Comparison of ENCODE assay signal across 11 mouse cellular contexts in the genomic region with DNA sequence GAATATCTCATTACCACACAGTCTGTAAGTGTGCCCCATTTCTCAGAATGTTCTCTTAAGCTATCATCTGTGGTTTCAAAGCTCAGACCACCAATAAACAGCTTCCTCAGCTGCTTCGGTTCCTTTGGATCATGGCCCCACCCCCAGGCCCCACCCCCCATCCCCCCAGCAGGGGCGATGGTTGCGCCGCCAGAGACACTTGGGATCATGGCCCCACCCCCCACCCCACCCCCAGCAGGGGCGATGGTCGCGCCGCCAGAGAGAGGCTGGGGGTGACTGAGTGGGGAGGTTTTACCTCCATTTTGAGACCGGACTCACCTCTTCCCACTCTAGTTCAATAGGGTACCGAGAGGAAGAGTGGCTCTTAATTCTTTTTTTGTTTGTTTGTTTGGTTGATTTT. TPM values are rescaled to one million over a fixed set of nuclear protein-coding genes. Genes with fewer than 3 reads are reported as not detected.
DNase-seq lines count a peak whose midpoint lies in the region; ATAC-seq and TF ChIP-seq lines count a peak whose summit lies in the region.
"Had no signal": no experiment of that assay in that cellular context is flagged by ENCODE, and none has a peak within 500 bp of the region (broad histone marks: within the 10 kb centered on the region; RNA-seq: fewer than 3 reads in every experiment).

No protein-coding gene starts in this region.

- intact Hi-C loops in heart, postnatal 36 days (cut with DNase I) = no loop called here
- intact Hi-C loops in left cerebral cortex, postnatal 14 days (cut with DNase I) = no loop called here

- no peaks in the 10 kb centered on the region for H3K36me3 ChIP-seq in heart, embryonic 13.5 days
- H3K36me3 ChIP-seq in ES-E14 (ENCODE audit: control insufficient read depth, insufficient read depth, low read length, poor library complexity, severe bottlenecking) = no peaks in the 10 kb centered on the region
- no peaks in the 10 kb centered on the region for H3K36me3 ChIP-seq in forebrain, postnatal 0 days (ENCODE audit: insufficient read depth)
- H3K36me3 ChIP-seq in liver, embryonic 14.5 days (replicated peaks; ENCODE audit: control insufficient read depth, insufficient read depth, low read depth) = no peaks in the 10 kb centered on the region

- H3K9ac ChIP-seq in heart, embryonic 13.5 days = peak overlapping the region; percentile 62
- no peak overlapping the region for H3K9ac ChIP-seq in ES-E14 (ENCODE audit: insufficient read depth, low read depth, low read length, poor library complexity, severe bottlenecking)
- no peak overlapping the region for H3K9ac ChIP-seq in forebrain, postnatal 0 days
- peak overlapping the region; percentile 54; the same call in 1 of the 2 replicates for H3K9ac ChIP-seq in liver, embryonic 14.5 days (replicated peaks)

- H3K4me2 ChIP-seq in heart, embryonic 13.5 days = peak overlapping the region; percentile 63
- peak overlapping the region; percentile 30 for H3K4me2 ChIP-seq in forebrain, postnatal 0 days (ENCODE audit: low read depth)
- peak overlapping the region; percentile 71 for H3K4me2 ChIP-seq in liver, embryonic 14.5 days (ENCODE audit: low read depth)

- no peak overlapping the region for H3K27ac ChIP-seq in heart, embryonic 13.5 days (replicated peaks)
- H3K27ac ChIP-seq in ES-E14 (ENCODE audit: insufficient read depth, low read depth, low read length, poor library complexity, severe bottlenecking) = no peak overlapping the region
- no peak overlapping the region for H3K27ac ChIP-seq in forebrain, postnatal 0 days (ENCODE audit: low read depth, low read length)
- no peak overlapping the region for H3K27ac ChIP-seq in liver, embryonic 14.5 days

- H3K4me1 ChIP-seq in heart, embryonic 13.5 days = peaks cover 22% of the 10 kb centered on the region
- peaks cover 0 to 8% of the 10 kb centered on the region in 2 experiments; a peak in 1 of 4 replicates for H3K4me1 ChIP-seq in ES-E14 (ENCODE audit: control insufficient read depth in 2 of 2, insufficient read depth in 2 of 2, low read length in 2 of 2, poor library complexity in 1 of 2)
- 0 out of 2 replicates have a peak, but pooled peaks cover 2% of the 10 kb centered on the region for H3K4me1 ChIP-seq in forebrain, postnatal 0 days (ENCODE audit: insufficient read depth)
- H3K4me1 ChIP-seq in liver, embryonic 14.5 days (replicated peaks; ENCODE audit: control insufficient read depth in 2 of 2, insufficient read depth in 2 of 2, low read length in 1 of 2) = peaks cover 5% of the 10 kb centered on the region in 2 experiments; a peak in 2 of 4 replicates

- no peak for DNase-seq in heart, postnatal 36 days
- peak; percentile 21 for DNase-seq in ES-E14 (ENCODE audit: low read depth, low spot score)
- DNase-seq in forebrain, postnatal 0 days = no peak
- DNase-seq in liver, embryonic 14.5 days (ENCODE audit: low read depth in 3 of 3, low spot score in 3 of 3) = no peak
- DNase-seq in left cerebral cortex, postnatal 14 days (ENCODE audit: low spot score in 2 of 2) = no peak
- DNase-seq in gastrocnemius, postnatal 4 days (ENCODE audit: low spot score in 2 of 2) = no peak
- DNase-seq in right cerebral cortex, adult 2 months (ENCODE audit: low spot score in 2 of 2) = no peak
- DNase-seq: cerebellum, postnatal 25 days; gastrocnemius, postnatal 25 days; layer of hippocampus, adult 9-11 months had no signal

- H3K27me3 ChIP-seq in heart, embryonic 13.5 days (replicated peaks) = no peaks in the 10 kb centered on the region
- no peaks in the 10 kb centered on the region for H3K27me3 ChIP-seq in forebrain, postnatal 0 days (ENCODE audit: insufficient read depth, low read length)
- no peaks in the 10 kb centered on the region for H3K27me3 ChIP-seq in liver, embryonic 14.5 days (ENCODE audit: control insufficient read depth, insufficient read depth, low read length)

- TF ChIP-seq EP300 in liver, embryonic 14.5 days (IDR thresholded peaks at IDR 0.05; ENCODE audit: low read depth) = no peak

- H3K9me3 ChIP-seq in heart, embryonic 13.5 days = no peaks in the 10 kb centered on the region
- no peaks in the 10 kb centered on the region for H3K9me3 ChIP-seq in ES-E14 (ENCODE audit: control insufficient read depth, insufficient read depth, low read depth, low read length)
- H3K9me3 ChIP-seq in forebrain, postnatal 0 days (ENCODE audit: low read length) = no peaks in the 10 kb centered on the region
- no peaks in the 10 kb centered on the region for H3K9me3 ChIP-seq in liver, embryonic 14.5 days (ENCODE audit: control insufficient read depth, low read length)

- 6% methylated on average over 10 of the region's 10 CpGs for WGBS in heart, embryonic 13.5 days
- WGBS in forebrain, postnatal 0 days = 6% methylated on average over 10 of the region's 10 CpGs
- 3% methylated on average over 10 of the region's 10 CpGs for WGBS in liver, embryonic 14.5 days (ENCODE audit: insufficient replicate concordance)

- in situ Hi-C loops in ES-E14 (cut with MboI; ENCODE audit: low sequenced_read_pairs in 2 of 2, unreplicated experiment in 2 of 2) = no loop called here

- peak overlapping the region; percentile 28; the same call in 1 of the 2 replicates for H3K4me3 ChIP-seq in heart, embryonic 13.5 days
- H3K4me3 ChIP-seq in ES-E14 (ENCODE audit: insufficient read depth in 1 of 2, low read depth in 1 of 2, low read length in 2 of 2, poor library complexity in 1 of 2, severe bottlenecking in 1 of 2) = peak overlapping the region in 1 of 2 experiments; percentile 44; a peak in 1 of 4 replicates
- no peak overlapping the region for H3K4me3 ChIP-seq in forebrain, postnatal 0 days (ENCODE audit: low read depth, low read length)
- peak overlapping the region in 1 of 2 experiments; percentile 37; a peak in 2 of 4 replicates for H3K4me3 ChIP-seq in liver, embryonic 14.5 days (ENCODE audit: insufficient read depth in 1 of 2, low read depth in 2 of 2, low read length in 2 of 2)

- no peak for ATAC-seq in heart, embryonic 13.5 days (ENCODE audit: extremely low read depth, insufficient number of reproducible peaks, low FRiP score, low TSS enrichment)
- no peak for ATAC-seq in forebrain, postnatal 0 days
- ATAC-seq in liver, embryonic 14.5 days (ENCODE audit: insufficient read depth) = no peak

- TF ChIP-seq CTCF in forebrain, postnatal 0 days (IDR thresholded peaks at IDR 0.05; ENCODE audit: low read depth) = no peak
- no peak for TF ChIP-seq CTCF in liver, embryonic 14.5 days (IDR thresholded peaks at IDR 0.05; ENCODE audit: low read depth)

TF ChIP-seq in ES-E14, 5 proteins besides CTCF, POLR2A, EP300 and RAD21:
- TF ChIP-seq CHD2 (IDR thresholded peaks at IDR 0.05; ENCODE audit: low read depth, low read length) (no peak), ZC3H11A (IDR thresholded peaks at IDR 0.05; ENCODE audit: borderline replicate concordance, low read depth, low read length) (no peak), ZNF384 (IDR thresholded peaks at IDR 0.05; ENCODE audit: low read depth, low read length) (no peak), HCFC1 (IDR thresholded peaks at IDR 0.05; ENCODE audit: borderline replicate concordance, insufficient read depth, low read length) (no peak), MAFK (IDR thresholded peaks at IDR 0.05; ENCODE audit: insufficient read depth, low read depth, low read length) (no peak)

RNA-seq across cellular contexts. Expression of gene Tbc1d9b, which starts 3.4 kb away (rescaled TPM):
- 26.5 and 26.8 TPM in 2 replicates for polyA plus RNA-seq in heart, embryonic 13.5 days (2015; fragmentation: Nextera tagmentation; extraction: Ambion mirVana)
- total RNA-seq in heart, postnatal 36 days (2021) = 10 to 100 TPM; 43.8 to 49.7 TPM
- 18.0 and 19.3 TPM in 2 replicates for total RNA-seq in ES-E14 (2012; rRNA removed)
- 59.3 and 66.3 TPM in 2 replicates for total RNA-seq in forebrain, postnatal 0 days (2014; rRNA removed)
- 23.0 and 30.4 TPM in 2 replicates for polyA plus RNA-seq in forebrain, postnatal 0 days (2015; fragmentation: Nextera tagmentation; extraction: Ambion mirVana)
- polyA plus RNA-seq in liver, embryonic 14.5 days (2012; rRNA removed) = 6.8 and 8.4 TPM in 2 replicates
- polyA plus RNA-seq in liver, embryonic 14.5 days (2014; fragmentation: Nextera tagmentation; extraction: Ambion mirVana) = 9.5 and 11.1 TPM in 2 replicates
- 100 to 1,000 TPM in 1 of 2 experiments, 10 to 100 TPM in 1; 90.3 to 103 TPM for total RNA-seq in left cerebral cortex, postnatal 14 days (2021)
- 10 to 100 TPM; 36.1 to 37.3 TPM for total RNA-seq in gastrocnemius, postnatal 4 days (2021)

RNA-seq across cellular contexts. Expression of gene Mrnip, which starts 46.5 kb away (rescaled TPM):
- polyA plus RNA-seq in heart, embryonic 13.5 days (2015; fragmentation: Nextera tagmentation; extraction: Ambion mirVana) = 12.8 and 13.0 TPM in 2 replicates
- total RNA-seq in heart, postnatal 36 days (2021) = 1 to 10 TPM; 1.8 to 2.4 TPM
- 13.0 and 14.6 TPM in 2 replicates for total RNA-seq in ES-E14 (2012; rRNA removed)
- 28.7 and 37.5 TPM in 2 replicates for total RNA-seq in forebrain, postnatal 0 days (2014; rRNA removed)
- polyA plus RNA-seq in forebrain, postnatal 0 days (2015; fragmentation: Nextera tagmentation; extraction: Ambion mirVana) = 29.4 and 32.2 TPM in 2 replicates
- 7.4 and 7.6 TPM in 2 replicates for polyA plus RNA-seq in liver, embryonic 14.5 days (2012; rRNA removed)
- 8.5 and 9.3 TPM in 2 replicates for polyA plus RNA-seq in liver, embryonic 14.5 days (2014; fragmentation: Nextera tagmentation; extraction: Ambion mirVana)
- total RNA-seq in left cerebral cortex, postnatal 14 days (2021) = 10 to 100 TPM; 15.1 to 18.1 TPM
- total RNA-seq in gastrocnemius, postnatal 4 days (2021) = 1 to 10 TPM; 9.7 to 9.8 TPM

Comparison
In these comparisons a context has a peak if more than half of its experiments do, and no peak if none do; other contexts are left out.
1. H3K9ac ChIP-seq: peak in heart, embryonic 13.5 days (single experiment) and liver, embryonic 14.5 days (single experiment); none in ES-E14 (single experiment) and forebrain, postnatal 0 days (single experiment).
2. Peak in every context shown above with its lines, with median percentiles within 50 percentile points of each other: H3K4me2 ChIP-seq.